Mouse (Mus musculus): ENCODE results near the gene Itga3. TPM values are rescaled to one million over a fixed set of nuclear protein-coding genes. Genes with fewer than 3 reads are reported as not detected.

Gene Itga3
- total RNA-seq, 2 experiments from 2014 or later: 0.28 TPM; not detected in 1

Other genes with a start within 250 kb of the Itga3 start
- not detected in 2 replicates for gene Col1a1, start 140.6 kb downstream of the Itga3 start, total RNA-seq (2014; fragmentation: Nextera tagmentation)
- gene Col1a1, start 140.6 kb downstream of the Itga3 start, total RNA-seq (2017): not detected in 2 replicates
- not detected in 2 replicates for gene Hils1, start 109.2 kb downstream of the Itga3 start, total RNA-seq (2014; fragmentation: Nextera tagmentation)
- not detected in 2 replicates for gene Hils1, start 109.2 kb downstream of the Itga3 start, total RNA-seq (2017)
- not detected in 2 replicates for gene Sgca, start 100.5 kb downstream of the Itga3 start, total RNA-seq (2014; fragmentation: Nextera tagmentation)
- not detected in 2 replicates for gene Sgca, start 100.5 kb downstream of the Itga3 start, total RNA-seq (2017)
- 121 and 137 TPM in 2 replicates for gene Ppp1r9b, start 85.8 kb downstream of the Itga3 start, total RNA-seq (2014; fragmentation: Nextera tagmentation)
- 174 and 229 TPM in 2 replicates for gene Ppp1r9b, start 85.8 kb downstream of the Itga3 start, total RNA-seq (2017)
- 69.9 and 89.1 TPM in 2 replicates for gene Samd14, start 66.9 kb downstream of the Itga3 start, total RNA-seq (2014; fragmentation: Nextera tagmentation)
- gene Samd14, start 66.9 kb downstream of the Itga3 start, total RNA-seq (2017): 29.0 and 30.8 TPM in 2 replicates
- 16.9 and 21.5 TPM in 2 replicates for gene Pdk2, start 35.4 kb downstream of the Itga3 start, total RNA-seq (2014; fragmentation: Nextera tagmentation)
- 3.2 and 5.2 TPM in 2 replicates for gene Pdk2, start 35.4 kb downstream of the Itga3 start, total RNA-seq (2017)
- gene Dlx3, start 43.3 kb upstream of the Itga3 start, total RNA-seq (2014; fragmentation: Nextera tagmentation): not detected in 2 replicates
- not detected in 2 replicates for gene Dlx3, start 43.3 kb upstream of the Itga3 start, total RNA-seq (2017)
- not detected in 2 replicates for gene Dlx4, start 69.5 kb upstream of the Itga3 start, total RNA-seq (2014; fragmentation: Nextera tagmentation)
- not detected in 2 replicates for gene Dlx4, start 69.5 kb upstream of the Itga3 start, total RNA-seq (2017)
- gene Tac4, start 184.7 kb upstream of the Itga3 start, total RNA-seq (2014; fragmentation: Nextera tagmentation): not detected in 2 replicates
- not detected in 2 replicates for gene Tac4, start 184.7 kb upstream of the Itga3 start, total RNA-seq (2017)
- 62.2 and 67.6 TPM in 2 replicates for gene Kat7, start 233.4 kb upstream of the Itga3 start, total RNA-seq (2014; fragmentation: Nextera tagmentation)
- gene Kat7, start 233.4 kb upstream of the Itga3 start, total RNA-seq (2017): 60.5 and 78.9 TPM in 2 replicates

Data from megakaryocyte-erythroid progenitor cell, adult 5-6 weeks (primary cell).